Mouse (Mus musculus): ENCODE data around the gene Gm16503.

DNA sequence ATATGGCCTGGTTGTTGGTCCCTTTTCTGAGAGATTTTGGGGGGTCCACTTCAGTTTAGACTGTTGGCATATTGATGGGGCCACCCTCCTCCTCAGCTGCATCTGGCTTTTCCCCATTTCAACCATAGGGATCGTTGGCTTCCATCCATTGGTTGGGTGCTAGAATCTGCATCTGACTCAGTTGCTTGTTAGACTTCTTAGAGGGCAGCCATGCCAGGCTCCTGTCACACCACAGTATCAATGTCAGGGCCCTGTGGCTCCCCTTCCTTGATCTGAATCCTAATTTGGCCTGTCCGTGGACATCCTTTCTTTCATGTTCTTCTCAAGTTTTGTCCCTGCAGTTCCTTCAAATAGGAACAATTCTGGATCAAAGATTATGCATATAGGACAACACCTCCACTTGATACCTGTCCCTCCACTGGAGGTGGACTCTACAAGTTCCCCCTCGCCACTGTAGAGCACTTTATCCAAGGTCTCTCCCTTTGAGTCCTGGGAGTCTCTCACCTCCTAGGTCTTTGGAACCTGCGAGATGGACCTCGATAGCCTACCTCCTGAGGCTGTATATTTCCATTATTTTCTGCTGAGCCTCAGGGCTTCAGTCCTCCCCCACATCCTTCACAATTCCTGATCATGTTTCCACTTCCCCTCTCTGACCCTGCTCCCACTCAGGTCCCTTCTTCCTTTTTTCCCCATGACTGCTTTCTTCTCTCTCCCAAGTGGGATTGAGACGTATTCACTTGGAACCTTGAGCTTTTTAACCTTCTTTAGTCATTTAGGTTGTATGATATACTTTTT lies 25.6 kb downstream of the Gm16503 start:
- TF ChIP-seq CTCF (IDR thresholded peaks at IDR 0.05; ENCODE audit: insufficient read depth, low read depth, low read length) (no peak), POLR2A (IDR thresholded peaks at IDR 0.05; ENCODE audit: insufficient read depth, low read depth, low read length) (no peak)

Measured in olfactory bulb, adult 2 months (tissue).